Mouse (Mus musculus) embryonic fibroblast, embryonic 13.5 days (primary cell): Measurements from ENCODE around the gene Pappa. TPM values are rescaled to one million over a fixed set of nuclear protein-coding genes. Genes with fewer than 3 reads are reported as not detected.

ENCODE experiments used
- H3K27ac ChIP-seq: 2 replicates; pipeline ENCODE4 v1.5.1; 2012; ENCODE audit warnings: low read length, control low read depth, inconsistent platforms; ENCODE audit not compliant: insufficient read depth
- H3K4me1 ChIP-seq: 2 replicates; pipeline ENCODE4 v1.6.1; 2011; ENCODE audit warnings: low read length; ENCODE audit not compliant: control insufficient read depth, insufficient read depth
- H3K4me3 ChIP-seq: 2 replicates; pipeline ENCODE4 v1.5.1; 2011; ENCODE audit warnings: mild to moderate bottlenecking, control low read depth, low read length; ENCODE audit not compliant: insufficient read depth
- CTCF ChIP-seq: IDR thresholded peaks from 2 replicates; pipeline ENCODE4 v1.5.1; 2011; ENCODE audit warnings: mild to moderate bottlenecking, control low read depth, low read length, moderate library complexity, borderline replicate concordance; ENCODE audit not compliant: insufficient read depth
- POLR2A ChIP-seq: IDR thresholded peaks from 2 replicates; pipeline ENCODE4 v1.6.1; 2011; ENCODE audit warnings: low read depth, mild to moderate bottlenecking, control low read depth, low read length, moderate library complexity
- polyA plus RNA-seq: library from polyadenylated mRNA; stranded (reverse); fragments of >200 nt; gene quantifications from 2 replicates; pipeline ENCODE4 v1.2.4, GENCODE M21; 2011; ENCODE audit warnings: low read depth; ENCODE audit not compliant: missing spikeins, insufficient read length

Gene Pappa
- polyA plus RNA-seq, 1 experiment: 59.8 TPM

DNA sequence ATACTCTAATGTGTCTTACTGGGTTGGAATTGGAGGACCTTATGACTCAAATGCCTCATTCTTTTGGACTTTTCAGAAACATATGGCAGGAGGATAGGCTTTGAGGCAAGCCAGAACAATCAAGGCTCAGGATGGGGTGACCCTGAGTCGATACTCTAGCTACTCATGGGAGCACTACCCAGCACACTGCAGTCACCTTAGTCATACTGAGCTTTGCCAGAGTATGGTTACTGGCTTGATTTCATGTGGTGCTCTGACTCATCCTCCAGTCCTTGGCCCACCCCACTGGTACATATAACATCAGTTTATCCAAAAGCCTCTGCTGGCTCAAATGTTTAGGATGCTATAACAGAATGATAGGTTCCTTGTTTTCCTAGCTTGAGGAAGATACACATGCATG lies 130.1 kb downstream of the Pappa start:
- peaks cover 3% of the 10 kb centered on the region; the same call in 1 of the 2 replicates for H3K4me1 ChIP-seq
- TF ChIP-seq POLR2A: no peak
- TF ChIP-seq CTCF: no peak
- H3K4me3 ChIP-seq: no peak overlapping the region
- no peak overlapping the region for H3K27ac ChIP-seq

GRCm38 (mm10) chr4:65267066-65267465 lies 143.1 kb downstream of the Pappa start:
- TF ChIP-seq CTCF: no peak
- no peak for TF ChIP-seq POLR2A
- H3K27ac ChIP-seq: peak overlapping the region; percentile 39; the same call in 1 of the 2 replicates
- H3K4me1 ChIP-seq: peaks cover 5% of the 10 kb centered on the region; the same call in 1 of the 2 replicates
- no peak overlapping the region for H3K4me3 ChIP-seq

- H3K4me3 ChIP-seq: no peak overlapping the region
- peaks cover 12% of the 10 kb centered on the region for H3K4me1 ChIP-seq
- TF ChIP-seq CTCF: no peak
- TF ChIP-seq POLR2A: no peak
- no peak overlapping the region for H3K27ac ChIP-seq
Measured at GRCm38 (mm10) chr4:65269996-65270395, 146.0 kb downstream of the Pappa start.

- Histone ChIP-seq H3K4me1 (peaks cover 7% of the 10 kb centered on the region), H3K27ac (peak overlapping the region; percentile 5; the same call in 1 of the 2 replicates), H3K4me3 (no peak overlapping the region)
- TF ChIP-seq POLR2A (no peak), CTCF (no peak)
Measured at GRCm38 (mm10) chr4:65272295-65272694, 148.3 kb downstream of the Pappa start.

GRCm38 (mm10) chr4:65273299-65273851 lies 149.4 kb downstream of the Pappa start:
- TF ChIP-seq CTCF (no peak), POLR2A (no peak)
- H3K4me1 ChIP-seq: peaks cover 7% of the 10 kb centered on the region
- no peak overlapping the region for H3K4me3 ChIP-seq
- no peak overlapping the region for H3K27ac ChIP-seq

GRCm38 (mm10) chr4:65278451-65279271 lies 154.7 kb downstream of the Pappa start:
- no peak overlapping the region for H3K4me3 ChIP-seq
- TF ChIP-seq CTCF (no peak), POLR2A (no peak)
- H3K27ac ChIP-seq: no peak overlapping the region

GRCm38 (mm10) chr4:65279272-65279653 lies 155.3 kb downstream of the Pappa start:
- no peak overlapping the region for H3K27ac ChIP-seq
- no peak overlapping the region for H3K4me3 ChIP-seq
- no peaks in the 10 kb centered on the region for H3K4me1 ChIP-seq
- TF ChIP-seq POLR2A (no peak), CTCF (no peak)

More at GRCm38 (mm10) chr4:65278451-65279271, 154.7 kb downstream of the Pappa start:
- H3K4me1 ChIP-seq: no peaks in the 10 kb centered on the region

DNA sequence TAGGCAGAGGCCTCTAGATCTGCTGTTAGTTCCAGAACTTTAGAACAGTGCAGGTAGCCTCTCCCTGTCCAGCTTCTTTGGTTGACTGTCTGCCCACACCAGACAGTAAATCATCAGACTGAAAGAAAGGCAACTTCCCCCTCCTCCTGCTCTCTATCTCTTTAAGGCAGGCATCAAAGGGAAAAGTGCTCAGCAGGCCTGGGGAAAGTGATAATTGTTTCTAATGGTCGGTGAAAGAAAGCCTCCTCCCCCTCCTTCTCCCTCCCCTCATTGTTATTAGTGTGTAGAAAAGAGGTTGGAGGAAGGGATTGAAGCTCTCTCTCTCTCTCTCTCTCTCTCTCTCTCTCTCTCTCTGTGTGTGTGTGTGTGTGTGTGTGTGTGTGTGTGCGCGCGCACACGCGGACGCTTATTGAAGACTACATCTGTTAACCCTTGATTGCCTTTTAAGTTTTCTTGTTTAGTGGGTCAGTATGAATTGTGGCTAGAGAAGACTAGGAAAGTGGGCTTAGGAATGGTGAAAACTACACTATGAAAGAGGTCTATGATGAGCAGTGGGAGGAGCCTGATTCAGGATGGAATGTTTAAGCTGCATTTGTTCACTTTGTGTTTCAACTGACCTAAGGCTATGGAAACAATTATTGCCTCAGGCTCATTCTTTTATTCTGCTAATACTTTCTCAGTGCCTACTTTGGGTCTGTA lies 156.2 kb downstream of the Pappa start:
- Histone ChIP-seq H3K4me3 (no peak overlapping the region), H3K27ac (no peak overlapping the region)
- TF ChIP-seq CTCF (no peak), POLR2A (no peak)

DNA sequence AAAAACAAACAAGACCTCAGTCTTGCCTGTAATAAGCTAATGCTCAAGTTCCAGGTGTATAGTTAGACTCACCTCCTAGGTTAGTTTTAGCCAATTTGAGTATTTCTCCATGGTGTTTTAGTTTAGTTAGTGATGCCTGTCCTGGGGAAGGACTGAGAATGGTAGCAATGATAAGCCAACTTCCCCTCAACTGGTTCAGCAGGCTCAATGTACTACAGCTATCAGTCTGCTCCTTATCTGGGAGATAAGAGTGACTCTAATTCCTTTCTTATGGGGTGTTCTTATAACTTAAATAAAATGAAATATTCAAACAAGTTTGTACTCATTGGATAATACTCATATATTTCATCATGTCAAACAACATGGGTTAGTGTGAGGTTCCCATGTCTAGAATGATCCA lies 156.9 kb downstream of the Pappa start:
- H3K4me3 ChIP-seq: no peak overlapping the region
- H3K27ac ChIP-seq: no peak overlapping the region
- H3K4me1 ChIP-seq: peaks cover 3% of the 10 kb centered on the region
- TF ChIP-seq POLR2A: no peak
- TF ChIP-seq CTCF: no peak

More for the DNA sequence above, 156.2 kb downstream of the Pappa start:
- no peaks in the 10 kb centered on the region; the same call in 1 of the 2 replicates for H3K4me1 ChIP-seq
